Mouse (Mus musculus) embryonic facial prominence, embryonic 12.5 days (tissue): ENCODE measurements around the gene Gadd45b. TPM values are rescaled to one million over a fixed set of nuclear protein-coding genes. Genes with fewer than 3 reads are reported as not detected.

Experiments used
- ATAC-seq: fragments of 200-750 bp; cut with Nextera tagmentation; 2 replicates; pipeline ENCODE4 v1.8.0; 2017; ENCODE audit not compliant: insufficient number of reproducible peaks, insufficient read depth, low FRiP score, low TSS enrichment
- H3K27ac ChIP-seq: fragments of 300-500 bp; sonication (generic); 2 replicates; pipeline ENCODE4 v1.5.1; 2016; ENCODE audit warnings: mild to moderate bottlenecking
- H3K27me3 ChIP-seq: fragments of 300-500 bp; sonication (generic); 2 replicates; pipeline ENCODE4 v1.6.1; 2016; ENCODE audit warnings: mild to moderate bottlenecking, moderate library complexity
- H3K36me3 ChIP-seq: fragments of 300-500 bp; sonication (generic); 2 replicates; pipeline ENCODE4 v1.6.1; 2016; ENCODE audit warnings: mild to moderate bottlenecking
- H3K4me1 ChIP-seq: fragments of 300-500 bp; sonication (generic); 2 replicates; pipeline ENCODE4 v1.6.1; 2016
- H3K4me2 ChIP-seq: fragments of 300-500 bp; sonication (generic); replicated peaks from 2 replicates; pipeline ENCODE4 v1.6.1; 2016; ENCODE audit warnings: mild to moderate bottlenecking, moderate library complexity
- H3K4me3 ChIP-seq: fragments of 300-500 bp; sonication (generic); 2 replicates; pipeline ENCODE4 v1.5.1; 2016; ENCODE audit warnings: mild to moderate bottlenecking
- H3K9ac ChIP-seq: fragments of 300-500 bp; sonication (generic); 2 replicates; pipeline ENCODE4 v1.6.1; 2016; ENCODE audit warnings: mild to moderate bottlenecking, moderate library complexity
- H3K9me3 ChIP-seq: fragments of 300-500 bp; sonication (generic); 2 replicates; pipeline ENCODE4 v1.6.1; 2016; ENCODE audit warnings: mild to moderate bottlenecking, moderate library complexity
- WGBS: fragments of 180-500 bp; shearing (Covaris S2); methylation state at CpG from one replicate; pipeline ENCODE4 v1.1.7; 2016; 5-methylcytosine and 5-hydroxymethylcytosine counted together
- polyA plus RNA-seq: library from polyadenylated mRNA; unstranded; fragments of >200 nt; fragmentation: Nextera tagmentation; extraction: Ambion mirVana; gene quantifications from 2 replicates; pipeline ENCODE4 v1.2.1, GENCODE M21; 2016

Gadd45b gene
- polyA plus RNA-seq, 1 experiment from 2014 or later = 15.9 TPM

DNA sequence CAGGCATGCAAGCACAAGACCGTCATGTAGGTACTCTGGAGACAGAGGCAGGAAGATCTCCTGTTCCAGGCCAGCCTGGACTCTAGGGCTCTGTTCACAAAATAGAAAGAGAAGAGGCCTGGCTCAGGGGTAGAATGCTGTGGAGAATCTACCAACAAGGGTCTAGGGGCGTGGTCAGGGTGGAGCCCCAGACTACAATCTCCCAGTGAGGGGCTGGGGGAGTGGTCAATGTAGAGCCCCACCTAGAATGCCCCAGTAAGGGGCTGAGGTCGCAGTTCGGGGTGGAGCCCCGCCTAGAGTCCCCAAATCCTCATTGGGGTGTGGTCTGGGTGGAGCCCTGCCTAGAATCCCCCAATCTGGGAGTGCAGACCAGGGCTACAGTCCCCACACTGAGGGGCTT is 20.4 kb downstream of the Gadd45b start:
- Histone ChIP-seq H3K27ac (no peak overlapping the region), H3K9me3 (no peaks in the 10 kb centered on the region), H3K4me3 (no peak overlapping the region), H3K4me1 (peaks cover 24% of the 10 kb centered on the region; the same call in 1 of the 2 replicates), H3K9ac (no peak overlapping the region), H3K36me3 (no peaks in the 10 kb centered on the region), H3K4me2 (no peak overlapping the region), H3K27me3 (no peaks in the 10 kb centered on the region)
- no peak for ATAC-seq
- WGBS = 36% methylated on average over 5 of the region's 5 CpGs

DNA sequence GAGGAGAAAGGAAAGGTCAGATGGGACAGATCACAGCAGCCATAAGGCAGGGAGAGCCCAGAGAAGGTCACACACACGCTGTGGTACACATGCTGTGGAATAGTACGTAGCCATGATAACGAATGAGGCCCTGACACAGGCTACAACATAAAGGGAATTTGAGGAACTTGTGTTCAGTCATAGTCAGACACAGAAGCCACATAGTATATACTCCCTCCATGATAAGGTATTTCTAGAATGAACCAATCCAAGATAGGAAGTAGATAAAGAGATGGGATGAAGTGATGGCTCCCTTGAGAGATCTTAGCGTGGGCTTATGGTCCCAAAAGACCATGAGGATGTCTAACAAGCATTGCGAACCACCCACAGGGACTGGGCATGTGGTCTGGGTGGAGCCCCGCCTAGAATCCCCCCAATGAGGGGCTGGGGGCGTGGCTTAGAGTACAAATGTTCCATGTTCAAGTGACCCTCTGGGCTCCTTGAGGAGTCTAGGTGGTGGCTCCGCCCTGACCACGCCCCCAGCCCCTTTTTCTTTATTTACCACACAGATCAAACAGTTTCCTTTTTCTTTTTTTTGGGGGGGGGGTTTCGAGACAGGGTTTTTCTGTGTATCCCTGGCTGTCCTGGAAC is 22.0 kb downstream of the Gadd45b start:
- H3K27me3 ChIP-seq = no peaks in the 10 kb centered on the region
- H3K4me3 ChIP-seq = no peak overlapping the region
- no peaks in the 10 kb centered on the region for H3K36me3 ChIP-seq
- no peak for ATAC-seq
- H3K9me3 ChIP-seq = no peaks in the 10 kb centered on the region
- WGBS = 76% methylated on average over 10 of the region's 10 CpGs
- peaks cover 22% of the 10 kb centered on the region; the same call in 1 of the 2 replicates for H3K4me1 ChIP-seq
- no peak overlapping the region for H3K9ac ChIP-seq
- H3K27ac ChIP-seq = no peak overlapping the region
- no peak overlapping the region for H3K4me2 ChIP-seq

DNA sequence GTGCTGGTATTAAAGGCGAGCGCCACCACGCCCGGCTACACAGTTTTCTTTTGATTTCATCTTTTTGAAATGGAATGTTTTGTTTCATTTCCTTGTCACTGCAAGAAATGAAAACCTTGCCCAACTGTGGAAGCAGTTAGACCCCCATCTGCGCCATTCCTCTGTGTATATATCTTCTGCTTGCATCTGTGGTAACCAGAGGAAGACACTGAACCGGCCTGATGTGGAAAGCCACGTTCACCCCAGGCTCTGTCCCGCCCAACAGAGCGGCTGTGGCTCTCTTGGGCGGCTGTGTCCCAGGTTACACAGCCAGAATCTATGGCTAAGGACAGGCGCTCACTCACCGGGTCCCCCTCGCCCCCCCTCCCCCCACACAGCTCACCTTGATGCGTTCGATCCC is 22.6 kb downstream of the Gadd45b start:
- Histone ChIP-seq H3K4me2 (no peak overlapping the region), H3K27ac (no peak overlapping the region), H3K4me1 (peaks cover 16% of the 10 kb centered on the region; the same call in 1 of the 2 replicates), H3K27me3 (no peaks in the 10 kb centered on the region), H3K9me3 (no peaks in the 10 kb centered on the region), H3K9ac (no peak overlapping the region), H3K4me3 (no peak overlapping the region), H3K36me3 (no peaks in the 10 kb centered on the region)
- 73% methylated on average over 15 of the region's 15 CpGs for WGBS
- no peak for ATAC-seq

DNA sequence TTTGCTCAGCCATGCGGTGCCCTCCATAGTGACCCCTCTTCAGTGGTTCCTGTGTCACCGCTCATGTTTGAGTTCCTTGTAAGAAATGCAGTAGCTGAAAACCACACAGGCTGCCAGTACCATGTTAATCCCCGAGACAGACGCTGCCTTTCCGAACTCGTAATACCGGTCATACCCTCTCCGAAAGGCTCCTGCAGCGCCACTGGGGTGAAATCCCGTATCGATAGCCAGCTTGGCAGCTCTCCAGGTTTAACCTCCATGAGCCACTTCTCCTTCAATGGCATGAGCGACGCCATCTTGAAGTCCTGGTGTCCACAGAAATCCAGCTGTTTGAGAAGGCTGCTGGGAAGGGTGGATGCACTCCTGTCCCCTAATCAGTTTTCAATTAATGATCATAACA is 24.5 kb downstream of the Gadd45b start:
- H3K9ac ChIP-seq = no peak overlapping the region
- H3K27ac ChIP-seq = no peak overlapping the region
- H3K27me3 ChIP-seq = no peaks in the 10 kb centered on the region
- 74% methylated on average over 13 of the region's 13 CpGs for WGBS
- H3K4me3 ChIP-seq = no peak overlapping the region
- H3K4me2 ChIP-seq = no peak overlapping the region
- H3K36me3 ChIP-seq = no peaks in the 10 kb centered on the region
- ATAC-seq = no peak
- H3K9me3 ChIP-seq = no peaks in the 10 kb centered on the region
- peaks cover 9% of the 10 kb centered on the region; the same call in 1 of the 2 replicates for H3K4me1 ChIP-seq

DNA sequence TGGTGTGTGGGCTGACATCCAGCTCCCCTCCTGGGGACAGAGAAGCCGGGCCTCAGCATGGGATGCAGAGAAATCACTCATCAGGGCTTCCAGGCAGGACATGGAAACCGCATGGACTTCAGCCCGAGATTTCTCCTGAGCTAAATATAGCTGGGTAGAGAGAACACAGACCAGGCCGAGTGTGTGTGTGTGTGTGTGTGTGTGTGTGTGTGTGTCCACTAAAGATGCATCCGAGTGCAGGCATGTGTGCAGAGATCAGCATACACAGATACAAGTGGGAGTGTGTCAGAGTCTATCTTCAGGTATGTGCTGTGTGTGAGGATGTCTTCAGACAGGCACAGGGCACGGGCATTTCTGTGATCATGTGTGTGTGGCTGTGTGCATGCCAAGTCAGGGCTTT is 25.0 kb downstream of the Gadd45b start:
- H3K4me2 ChIP-seq = no peak overlapping the region
- no peaks in the 10 kb centered on the region for H3K9me3 ChIP-seq
- H3K4me1 ChIP-seq = peaks cover 9% of the 10 kb centered on the region; the same call in 1 of the 2 replicates
- no peaks in the 10 kb centered on the region for H3K27me3 ChIP-seq
- ATAC-seq = no peak
- H3K36me3 ChIP-seq = no peaks in the 10 kb centered on the region
- 72% methylated on average over 6 of the region's 6 CpGs for WGBS
- no peak overlapping the region for H3K9ac ChIP-seq
- no peak overlapping the region for H3K27ac ChIP-seq
- H3K4me3 ChIP-seq = no peak overlapping the region

DNA sequence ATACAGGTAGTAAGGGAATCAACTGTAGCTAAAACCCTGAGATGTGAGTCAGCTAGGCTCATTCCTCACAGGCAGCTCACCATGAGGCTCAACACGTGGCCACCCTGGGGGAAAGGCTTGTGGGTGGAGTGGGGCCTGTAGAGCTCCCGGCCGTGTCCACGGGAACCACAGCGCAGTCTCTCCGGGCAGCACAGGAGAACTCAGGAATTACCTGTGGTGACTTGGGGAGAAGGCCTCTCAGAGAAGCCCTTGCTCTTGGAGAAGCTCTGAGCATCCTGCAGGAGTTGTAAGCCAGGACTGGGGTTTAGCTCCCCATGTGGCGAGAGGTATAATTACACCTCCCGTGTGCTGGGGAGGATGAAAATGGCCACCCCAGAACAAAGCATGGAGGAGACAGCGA is 25.7 kb downstream of the Gadd45b start:
- peaks cover 11% of the 10 kb centered on the region; the same call in 1 of the 2 replicates for H3K4me1 ChIP-seq
- no peak overlapping the region for H3K4me3 ChIP-seq
- 20% methylated on average over 9 of the region's 9 CpGs for WGBS
- H3K27me3 ChIP-seq = no peaks in the 10 kb centered on the region
- no peak overlapping the region for H3K4me2 ChIP-seq
- no peak overlapping the region for H3K9ac ChIP-seq
- H3K27ac ChIP-seq = no peak overlapping the region
- H3K36me3 ChIP-seq = no peaks in the 10 kb centered on the region
- ATAC-seq = no peak
- H3K9me3 ChIP-seq = no peaks in the 10 kb centered on the region

DNA sequence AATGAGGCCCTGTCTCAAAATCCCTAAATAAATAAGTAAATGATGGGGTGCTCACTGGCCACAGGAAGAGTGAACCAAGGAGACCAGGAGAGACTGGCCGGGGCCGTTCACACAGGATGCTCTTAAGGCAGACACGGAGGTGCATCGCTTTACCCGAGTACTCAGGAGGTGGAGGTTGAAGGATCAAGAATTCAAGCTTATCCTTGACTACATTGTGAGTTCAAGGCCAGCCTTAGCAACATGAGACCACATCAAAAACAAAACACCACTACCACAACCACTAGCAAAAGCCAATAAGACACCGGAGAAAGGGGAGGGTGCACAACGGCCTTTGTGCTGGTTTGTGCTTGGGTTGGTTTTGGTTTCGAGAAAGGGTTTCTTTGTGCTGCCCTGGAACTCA is 26.5 kb downstream of the Gadd45b start:
- H3K4me1 ChIP-seq = peaks cover 20% of the 10 kb centered on the region
- H3K9me3 ChIP-seq = no peaks in the 10 kb centered on the region
- H3K4me2 ChIP-seq = no peak overlapping the region
- ATAC-seq = no peak
- 94% methylated on average over 8 of the region's 8 CpGs for WGBS
- H3K36me3 ChIP-seq = no peaks in the 10 kb centered on the region
- no peak overlapping the region for H3K4me3 ChIP-seq
- H3K27me3 ChIP-seq = no peaks in the 10 kb centered on the region
- no peak overlapping the region for H3K27ac ChIP-seq
- no peak overlapping the region for H3K9ac ChIP-seq

DNA sequence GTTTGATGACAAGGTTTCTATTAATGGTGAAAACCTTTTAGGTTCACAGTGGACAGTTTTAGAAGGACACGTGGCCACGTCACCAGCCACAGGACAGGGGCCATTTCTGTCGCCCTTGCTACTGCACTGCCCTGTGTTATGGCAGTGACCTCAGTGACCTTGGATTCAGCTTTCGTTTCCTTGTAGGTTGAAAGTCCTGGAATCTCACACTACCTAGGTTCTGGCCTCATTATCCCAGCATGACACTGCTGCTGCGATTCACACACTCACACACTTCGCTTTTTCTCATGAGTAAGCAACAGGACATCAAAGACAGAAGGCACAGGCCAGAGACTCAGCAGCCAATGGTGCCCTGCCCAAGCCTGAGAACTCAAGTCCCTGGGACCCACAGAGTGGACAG is 27.0 kb downstream of the Gadd45b start:
- Histone ChIP-seq H3K4me2 (no peak overlapping the region), H3K4me1 (peaks cover 25% of the 10 kb centered on the region), H3K36me3 (no peaks in the 10 kb centered on the region), H3K9me3 (no peaks in the 10 kb centered on the region), H3K9ac (no peak overlapping the region), H3K4me3 (no peak overlapping the region), H3K27ac (no peak overlapping the region), H3K27me3 (no peaks in the 10 kb centered on the region)
- no peak for ATAC-seq
- WGBS = 78% methylated on average over 6 of the region's 6 CpGs

DNA sequence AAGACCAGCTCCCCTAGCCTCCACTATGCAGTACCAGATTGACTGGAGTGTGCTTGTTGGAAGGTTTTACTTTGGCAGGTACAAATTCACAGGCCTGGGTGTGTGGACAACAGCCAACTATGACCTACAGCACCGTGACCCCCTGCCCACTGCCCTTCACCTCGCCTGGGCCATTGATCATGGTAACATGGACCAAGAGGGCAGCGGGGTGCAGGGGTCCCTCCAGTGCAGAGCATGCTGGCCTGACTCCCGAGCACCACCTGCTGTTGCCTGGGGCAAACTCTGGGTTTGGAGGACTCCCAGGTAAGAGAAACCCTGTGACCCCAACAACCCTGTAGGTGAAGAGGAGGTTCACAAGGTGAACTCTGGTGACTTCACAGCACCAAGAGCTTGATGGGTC is 27.9 kb downstream of the Gadd45b start:
- WGBS = 60% methylated on average over 4 of the region's 4 CpGs
- Histone ChIP-seq H3K4me2 (no peak overlapping the region), H3K27ac (no peak overlapping the region), H3K27me3 (no peaks in the 10 kb centered on the region), H3K9ac (no peak overlapping the region), H3K4me3 (no peak overlapping the region), H3K36me3 (no peaks in the 10 kb centered on the region), H3K9me3 (no peaks in the 10 kb centered on the region), H3K4me1 (peaks cover 31% of the 10 kb centered on the region)
- no peak for ATAC-seq

DNA sequence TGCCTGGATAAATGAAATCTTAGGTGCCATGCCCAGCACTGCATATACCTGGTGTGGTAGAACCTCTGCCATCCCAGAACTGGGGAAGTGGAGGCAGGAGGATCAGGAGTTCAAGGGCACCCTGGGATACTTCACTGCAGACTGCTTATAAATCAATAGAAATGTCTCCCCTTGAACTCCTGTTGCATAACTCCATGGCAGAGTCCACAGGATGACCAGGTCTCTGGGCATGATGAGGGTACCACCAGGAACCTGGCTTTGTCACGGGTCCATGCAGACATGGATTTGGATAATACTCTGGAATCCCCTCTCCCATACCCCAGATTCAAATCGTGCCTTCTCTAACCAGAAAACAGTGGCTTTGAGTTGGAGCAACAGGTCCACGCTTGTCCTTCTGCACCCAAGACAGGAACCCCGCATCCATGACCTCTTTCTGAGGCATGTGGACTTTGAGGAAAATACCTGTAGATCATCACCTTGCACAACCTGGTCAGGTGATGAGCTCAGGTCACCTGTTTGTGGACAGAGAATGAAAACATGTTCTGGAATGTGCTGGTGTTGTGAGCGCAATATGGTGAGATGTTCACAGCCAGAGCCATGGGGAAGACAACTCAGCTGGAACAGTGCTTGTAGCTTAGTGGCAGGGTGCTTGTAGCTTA is 29.2 kb downstream of the Gadd45b start:
- no peak for ATAC-seq
- H3K36me3 ChIP-seq = no peaks in the 10 kb centered on the region
- no peaks in the 10 kb centered on the region for H3K9me3 ChIP-seq
- no peak overlapping the region for H3K27ac ChIP-seq
- no peak overlapping the region for H3K9ac ChIP-seq
- no peaks in the 10 kb centered on the region for H3K27me3 ChIP-seq
- peaks cover 44% of the 10 kb centered on the region for H3K4me1 ChIP-seq
- WGBS = 86% methylated on average over 5 of the region's 5 CpGs
- H3K4me3 ChIP-seq = no peak overlapping the region
- no peak overlapping the region for H3K4me2 ChIP-seq

DNA sequence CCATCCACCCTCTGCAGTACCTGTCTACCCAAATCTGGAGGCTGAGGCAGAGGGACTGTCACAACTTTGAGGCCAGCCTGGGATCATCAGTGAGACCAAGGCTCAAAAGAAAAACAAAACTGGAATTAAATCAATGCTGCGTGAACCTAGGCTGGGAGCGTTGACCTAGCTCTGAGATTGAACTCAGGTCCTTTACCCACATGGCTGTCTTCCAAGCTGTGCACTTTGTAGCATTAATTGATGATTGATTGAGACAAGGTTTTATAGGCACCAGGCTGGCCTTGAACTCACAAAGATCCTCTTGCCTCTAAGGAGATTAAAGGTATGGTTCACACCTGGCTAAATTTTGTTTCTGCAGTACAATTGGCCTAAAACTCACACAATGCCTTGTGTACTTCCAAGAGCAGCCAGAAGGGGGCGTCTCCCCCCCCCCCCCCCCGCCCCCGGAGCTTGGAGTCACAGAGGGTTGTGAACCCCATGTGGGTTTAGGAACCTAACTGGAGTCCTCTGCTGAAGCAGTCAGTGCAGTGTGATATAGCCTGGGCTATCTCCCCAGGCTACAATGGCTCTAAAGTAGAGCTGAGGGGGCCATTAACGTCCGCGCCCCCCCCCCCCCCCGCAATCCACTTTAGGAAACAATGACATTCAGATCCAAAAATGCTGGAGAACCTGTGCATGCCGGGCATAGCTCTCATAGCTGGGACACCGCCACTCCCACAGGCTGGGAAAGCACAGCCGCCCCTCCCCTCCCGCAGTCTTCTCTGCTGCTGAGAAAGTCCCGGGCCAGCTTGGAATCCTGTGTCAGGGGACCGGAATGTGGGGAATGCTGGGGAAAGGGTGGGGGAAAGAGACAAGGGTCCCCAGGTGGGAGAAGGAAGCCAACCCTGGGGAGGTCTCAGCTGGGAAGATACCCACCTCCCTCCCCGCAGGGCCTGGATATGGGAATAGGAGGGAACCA is 31.0 kb downstream of the Gadd45b start:
- H3K9me3 ChIP-seq = no peaks in the 10 kb centered on the region
- WGBS = 12% methylated on average over 16 of the region's 16 CpGs
- H3K27me3 ChIP-seq = no peaks in the 10 kb centered on the region
- no peak overlapping the region for H3K4me3 ChIP-seq
- H3K4me2 ChIP-seq = 0 out of 2 replicates have a peak overlapping the region, but pooled peaks have one; percentile 12
- no peak overlapping the region for H3K9ac ChIP-seq
- no peaks in the 10 kb centered on the region for H3K36me3 ChIP-seq
- H3K27ac ChIP-seq = peak overlapping the region; percentile 77
- H3K4me1 ChIP-seq = peaks cover 35% of the 10 kb centered on the region
- peak; percentile 33; the same call in 1 of the 2 replicates for ATAC-seq
